ENCODE assay signal across 1 mouse cellular context in genomic region chr10:84562567-84563554, GRCm38 (mm10).
A peak's percentile ranks its signal among the peaks of the same experiment; 100 is the strongest.
TF ChIP-seq lines count a peak whose summit lies in the region.

No protein-coding gene starts in this region.

TF ChIP-seq in MEL, 35 proteins besides CTCF, POLR2A, EP300 and RAD21 (continued from another document):
- TF ChIP-seq HCFC1 (IDR thresholded peaks at IDR 0.05; ENCODE audit: low read depth, low read length) (no peak), UBTF (IDR thresholded peaks at IDR 0.05; ENCODE audit: borderline replicate concordance, insufficient read depth, low read depth, low read length) (no peak), MAX (IDR thresholded peaks at IDR 0.05; ENCODE audit: low read length) (peak; percentile 92), TCF12 (IDR thresholded peaks at IDR 0.05; ENCODE audit: low read depth, low read length) (no peak), TBP (IDR thresholded peaks at IDR 0.05; ENCODE audit: low read depth, low read length) (no peak), USF2 (IDR thresholded peaks at IDR 0.05; ENCODE audit: borderline replicate concordance in 1 of 2, insufficient read depth in 1 of 2, low read depth in 1 of 2, low read length in 2 of 2) (no peak), SIN3A (IDR thresholded peaks at IDR 0.05; ENCODE audit: low read length) (peak; percentile 64), USF1 (IDR thresholded peaks at IDR 0.05; ENCODE audit: low read depth, low read length) (peak; percentile 75), ZNF384 (IDR thresholded peaks at IDR 0.05; ENCODE audit: low read depth, low read length) (no peak), ETS1 (IDR thresholded peaks at IDR 0.05; ENCODE audit: low read depth, low read length) (peak; percentile 40; the same call in 1 of the 2 replicates), MYC (IDR thresholded peaks at IDR 0.05; ENCODE audit: low read depth, low read length) (peak; percentile 89), POLR2AphosphoS2 (IDR thresholded peaks at IDR 0.05; ENCODE audit: low read length) (no peak), MYB (IDR thresholded peaks at IDR 0.05; ENCODE audit: low read depth, low read length) (no peak), MAFK (IDR thresholded peaks at IDR 0.05; ENCODE audit: borderline replicate concordance, low read depth, low read length) (no peak), MXI1 (IDR thresholded peaks at IDR 0.05; ENCODE audit: low read depth, low read length) (peak; percentile 93)
